Mouse (Mus musculus) lung, postnatal 0 days (tissue): Measurements from ENCODE around the gene Tesk2.

ENCODE experiments used
- CTCF ChIP-seq: IDR thresholded peaks from 2 replicates; pipeline ENCODE4 v1.5.1; 2016; ENCODE audit warnings: antibody characterized with exemption, mild to moderate bottlenecking
- EP300 ChIP-seq: IDR thresholded peaks from 2 replicates; pipeline ENCODE4 v1.6.1; 2016; ENCODE audit warnings: antibody characterized with exemption, mild to moderate bottlenecking, control low read depth

DNA sequence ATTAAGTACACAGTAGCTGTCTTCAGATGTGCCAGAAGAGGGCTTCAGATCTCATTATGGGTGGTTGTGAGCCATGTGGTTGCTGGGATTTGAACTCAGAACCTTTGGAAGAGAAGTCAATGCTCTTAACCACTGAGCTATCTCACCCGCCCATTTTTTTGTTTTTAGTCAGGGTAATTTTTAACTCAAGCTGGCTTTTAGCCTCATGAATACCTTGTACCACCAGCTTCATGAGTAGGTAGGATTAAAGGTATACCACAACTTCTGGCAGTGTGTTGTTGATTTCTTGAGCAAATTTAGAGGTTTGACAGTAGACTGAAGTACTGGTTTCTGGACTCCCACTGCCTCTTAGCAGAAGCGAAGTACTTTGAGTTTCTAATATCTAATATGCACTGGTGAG, 28.6 kb upstream of the Tesk2 start:
- TF ChIP-seq EP300 (no peak), CTCF (no peak)
